Mouse (Mus musculus) gastrocnemius, postnatal 25 days (tissue): ENCODE measurements at regions not wholly inside any gene's neighbourhood (a gene's known extent, or its start where the extent isn't known, plus 50 kb on each side); places are given as distances from the start of the nearest gene placed in this dataset.

Source experiments
- DNase-seq: peaks from one replicate; pipeline ENCODE4 v3.0.0; 2022

DNA sequence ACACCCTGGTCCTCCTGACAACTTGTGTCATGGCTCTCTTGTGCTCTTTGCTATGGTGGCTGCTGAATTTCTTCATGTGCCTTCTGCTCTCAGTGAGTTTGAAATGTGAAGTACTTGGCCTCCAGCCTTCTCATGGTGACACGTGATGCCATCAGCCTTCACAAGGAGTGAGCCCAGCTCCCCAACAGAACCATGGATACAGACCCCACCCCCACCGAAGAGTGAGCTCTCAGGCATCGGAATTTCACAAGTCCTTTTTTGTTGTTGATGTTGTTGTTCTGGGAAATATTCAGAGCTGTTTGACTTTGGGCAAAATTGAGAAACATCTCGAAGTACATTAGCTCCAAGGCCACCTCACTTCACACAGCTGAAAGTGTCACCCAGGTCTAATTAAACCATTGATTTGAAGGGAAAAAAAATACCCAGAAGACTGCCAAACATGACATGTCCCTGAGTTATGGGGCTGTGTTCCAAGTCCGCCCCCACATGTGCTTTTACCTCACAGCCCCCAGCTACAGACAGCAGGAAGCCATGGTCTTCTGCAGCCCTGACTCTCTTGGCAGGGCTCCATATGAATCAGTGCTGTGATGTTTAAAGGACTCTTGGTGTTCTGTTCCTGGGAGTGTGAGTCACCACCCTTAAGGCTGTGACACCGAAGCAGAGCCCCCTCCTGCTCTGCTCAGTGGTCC, 205.2 kb upstream of the A230072I06Rik start:
- no peak for DNase-seq

- DNase-seq: no peak
These were observed 202.7 kb upstream of the A230072I06Rik start for GRCm38 (mm10) chr8:12075943-12076342.

DNA sequence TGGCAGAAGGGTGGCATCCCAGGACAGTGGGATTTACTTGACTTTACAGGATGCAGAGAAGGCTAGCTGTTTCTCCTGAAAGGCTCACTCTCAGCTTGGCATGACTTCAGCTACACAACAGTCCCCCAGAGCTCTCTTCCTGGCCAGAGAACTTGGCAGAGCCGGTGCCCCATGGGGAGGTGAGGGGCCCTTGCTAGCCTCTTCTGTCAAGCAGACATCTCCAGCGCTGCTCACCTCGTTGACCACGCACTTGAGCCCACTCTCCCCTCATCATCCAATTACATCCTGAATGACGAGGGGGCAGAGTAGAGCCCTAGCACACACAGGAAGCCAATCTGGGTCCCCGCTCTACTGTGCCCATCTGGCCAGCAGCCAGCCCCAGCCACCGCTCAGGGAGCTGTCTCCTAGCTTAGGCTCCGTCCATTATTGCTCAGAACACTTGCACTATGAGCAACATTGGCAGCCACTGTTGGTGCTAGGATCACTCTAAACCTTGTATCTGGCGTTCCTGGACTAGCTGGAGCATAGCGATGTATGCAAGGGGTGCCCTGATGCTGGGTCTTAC, 201.7 kb upstream of the A230072I06Rik start:
- DNase-seq: no peak

- no peak for DNase-seq
These were observed 200.7 kb upstream of the A230072I06Rik start for GRCm38 (mm10) chr8:12077896-12078295.

GRCm38 (mm10) chr8:12078679-12079566, 199.7 kb upstream of the A230072I06Rik start:
- no peak for DNase-seq

DNA sequence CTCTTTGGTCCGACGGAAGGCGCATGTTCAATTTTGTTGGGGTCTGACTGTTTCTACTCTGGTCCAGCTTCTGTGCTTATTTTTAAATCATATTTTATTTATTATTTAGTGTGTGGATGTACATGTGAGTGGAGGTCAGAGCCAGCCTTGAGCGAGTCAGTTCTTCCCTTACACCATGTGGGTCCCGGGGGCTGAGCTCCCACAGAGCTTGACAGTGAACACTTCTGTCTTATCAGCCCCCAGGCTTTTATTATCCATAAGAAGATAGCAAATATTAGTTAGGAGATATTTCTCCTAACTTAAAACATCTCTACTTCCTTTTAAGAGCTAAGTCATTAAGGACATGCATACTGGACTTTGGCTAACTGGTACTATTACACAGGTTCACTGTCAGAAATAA, 197.1 kb upstream of the A230072I06Rik start:
- DNase-seq: no peak

DNA sequence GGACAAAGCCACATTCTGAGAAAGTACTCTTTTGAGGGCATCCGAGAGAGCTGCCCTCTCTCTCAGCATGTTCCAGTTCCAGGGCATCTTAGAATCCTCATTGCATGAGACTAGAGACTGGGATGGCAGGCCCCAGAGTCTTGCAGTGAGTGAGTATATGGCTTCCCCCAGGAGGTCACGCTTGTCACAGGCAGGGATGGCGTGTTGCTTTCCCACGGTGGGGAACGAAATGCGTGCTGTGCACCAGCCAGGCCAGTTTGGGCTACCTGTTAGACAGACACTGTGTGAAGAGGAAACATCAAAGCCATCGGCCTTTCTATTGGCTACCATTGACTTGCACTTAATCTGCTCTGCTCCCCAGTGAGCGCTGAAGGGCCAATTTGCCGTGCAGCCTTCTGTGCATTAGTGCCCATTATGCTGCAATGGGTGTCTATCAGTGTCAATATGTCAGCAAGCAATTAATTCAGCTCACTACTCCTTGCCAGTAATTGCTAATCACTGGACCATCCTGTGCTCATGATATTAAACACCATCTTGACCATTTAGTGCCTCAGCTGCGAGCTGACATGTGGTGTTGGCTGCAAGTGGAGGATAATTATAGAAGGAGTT, 191.3 kb upstream of the A230072I06Rik start:
- DNase-seq: no peak

- no peak for DNase-seq
These were observed 178.5 kb upstream of the A230072I06Rik start for GRCm38 (mm10) chr8:12100145-12100544.

DNA sequence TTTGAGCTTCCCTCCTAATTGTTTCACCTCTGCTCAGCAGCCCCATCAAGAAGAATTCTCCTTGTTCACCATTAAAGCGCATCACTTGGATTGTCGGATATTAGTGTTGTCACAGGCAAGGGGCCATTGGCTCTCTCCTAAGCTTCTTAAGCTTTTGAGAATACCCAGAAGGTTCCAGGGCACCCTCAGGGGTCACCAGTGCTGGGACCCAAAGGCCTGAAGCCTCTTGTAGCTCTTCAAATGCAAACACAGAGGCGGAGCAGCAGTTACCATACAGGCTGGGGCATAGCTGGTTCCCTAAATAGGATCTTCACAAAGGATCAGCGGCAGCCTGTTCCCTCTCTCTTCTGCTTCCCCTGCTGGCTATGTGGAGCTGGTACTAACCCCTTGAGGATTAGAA, 175.3 kb upstream of the A230072I06Rik start:
- DNase-seq: no peak

GRCm38 (mm10) chr8:12105106-12105901, 173.3 kb upstream of the A230072I06Rik start:
- peak; percentile 7 for DNase-seq

- no peak for DNase-seq
These were observed 170.0 kb upstream of the A230072I06Rik start for GRCm38 (mm10) chr8:12108578-12108977.

DNA sequence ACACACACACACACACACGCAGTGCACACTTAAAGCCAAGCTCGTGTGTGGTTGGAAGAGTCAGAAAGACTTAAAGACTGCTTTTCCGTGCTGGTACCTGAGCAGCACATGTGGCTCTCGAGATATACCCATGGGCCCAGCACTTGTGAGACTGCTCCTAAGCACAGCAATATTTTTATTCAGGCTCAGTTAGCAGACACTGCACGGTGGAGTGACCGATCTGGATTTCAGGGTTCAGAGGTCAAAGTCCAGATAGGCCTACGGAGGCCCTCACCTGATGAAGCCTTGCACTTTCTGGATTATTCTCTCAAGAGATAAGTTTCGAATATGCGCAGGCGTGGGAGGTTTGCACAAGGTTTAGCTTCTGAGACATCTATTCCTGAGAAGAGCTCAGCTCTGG, 167.0 kb upstream of the A230072I06Rik start:
- no peak for DNase-seq

GRCm38 (mm10) chr8:12113023-12113422, 165.6 kb upstream of the A230072I06Rik start:
- no peak for DNase-seq

DNA sequence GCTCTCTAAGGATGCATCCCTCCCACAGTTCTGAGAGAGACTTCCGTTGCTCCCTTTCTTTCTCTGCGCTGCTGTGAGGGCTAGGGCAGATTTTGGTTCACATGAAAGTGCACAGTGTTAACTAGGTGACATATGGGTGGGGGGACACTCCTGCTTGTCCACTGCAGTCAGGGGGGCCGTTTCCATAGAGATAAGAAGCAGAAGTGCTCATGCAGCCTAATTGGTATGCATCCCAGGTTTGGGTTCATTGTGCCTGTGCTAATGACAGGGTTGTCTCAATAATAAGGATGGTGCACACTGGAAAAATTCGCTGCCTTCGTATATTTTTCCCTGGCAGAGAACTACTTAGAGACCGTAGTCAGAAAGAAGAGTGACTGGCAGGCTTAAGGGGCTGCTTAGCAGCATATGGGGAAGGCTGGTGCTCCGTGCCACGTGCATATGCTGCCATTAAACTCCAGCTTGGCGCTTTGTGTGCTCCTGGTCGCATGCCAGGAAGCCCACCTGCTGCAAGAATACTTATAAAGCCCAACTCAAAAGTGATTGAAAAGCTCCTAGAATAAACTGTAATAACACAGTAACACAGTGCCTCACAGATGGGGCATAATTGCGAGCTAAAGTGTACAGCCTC, 152.1 kb upstream of the A230072I06Rik start:
- DNase-seq: no peak

DNA sequence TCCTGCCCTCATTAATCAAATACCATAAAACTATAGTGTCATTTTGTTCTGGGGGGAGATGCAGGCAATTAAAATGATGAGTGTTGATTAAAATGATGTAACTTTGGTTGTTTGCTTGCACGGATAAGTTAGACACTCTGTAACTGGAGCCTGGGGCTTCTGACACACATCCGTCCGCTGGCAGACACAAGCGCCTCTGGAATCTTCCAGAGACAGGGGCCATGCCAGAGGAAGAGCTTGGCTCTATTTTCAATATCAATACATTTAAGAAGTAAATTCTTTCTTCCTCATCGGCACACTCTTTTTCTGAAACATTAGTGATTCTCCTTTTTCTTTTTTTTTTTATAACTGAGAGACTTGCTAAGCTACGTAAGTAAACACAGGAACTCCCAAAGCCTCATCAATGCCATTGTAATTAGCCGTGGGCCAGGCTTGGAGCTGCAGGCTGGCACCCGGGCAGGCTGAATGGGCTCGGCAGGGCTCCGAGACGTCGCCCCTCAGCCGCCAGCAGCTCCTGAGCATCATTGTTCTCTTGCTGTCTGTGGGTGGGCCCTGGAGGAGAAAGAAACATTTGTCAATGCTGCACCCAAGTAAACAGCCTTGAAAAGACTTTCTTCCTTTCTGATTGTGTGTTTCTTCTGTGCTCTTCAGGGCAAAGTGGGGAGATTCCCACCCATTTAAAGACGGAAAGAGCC, 151.4 kb upstream of the A230072I06Rik start:
- no peak for DNase-seq

GRCm38 (mm10) chr8:12127801-12128490, 150.7 kb upstream of the A230072I06Rik start:
- DNase-seq: no peak

GRCm38 (mm10) chr8:12130591-12130990, 148.0 kb upstream of the A230072I06Rik start:
- DNase-seq: no peak

DNA sequence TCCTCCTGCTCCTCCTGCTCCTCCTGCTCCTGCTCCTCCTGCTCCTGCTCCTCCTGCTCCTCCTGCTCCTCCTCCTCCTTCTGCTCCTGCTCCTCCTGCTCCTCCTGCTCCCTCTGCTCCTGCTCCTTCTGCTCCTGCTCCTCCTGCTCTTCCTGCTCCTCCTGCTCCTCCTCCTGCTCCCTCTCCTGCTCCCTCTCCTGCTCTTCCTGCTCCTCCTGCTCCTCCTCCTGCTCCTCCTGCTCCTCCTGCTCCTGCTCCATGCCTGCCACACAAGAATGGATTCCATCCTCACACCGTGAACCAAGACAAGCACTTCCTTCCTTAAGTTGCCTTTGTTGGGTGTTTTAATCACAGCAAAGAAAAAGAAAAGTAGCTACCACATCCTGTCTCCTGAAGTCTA, 144.4 kb upstream of the A230072I06Rik start:
- DNase-seq: no peak

DNA sequence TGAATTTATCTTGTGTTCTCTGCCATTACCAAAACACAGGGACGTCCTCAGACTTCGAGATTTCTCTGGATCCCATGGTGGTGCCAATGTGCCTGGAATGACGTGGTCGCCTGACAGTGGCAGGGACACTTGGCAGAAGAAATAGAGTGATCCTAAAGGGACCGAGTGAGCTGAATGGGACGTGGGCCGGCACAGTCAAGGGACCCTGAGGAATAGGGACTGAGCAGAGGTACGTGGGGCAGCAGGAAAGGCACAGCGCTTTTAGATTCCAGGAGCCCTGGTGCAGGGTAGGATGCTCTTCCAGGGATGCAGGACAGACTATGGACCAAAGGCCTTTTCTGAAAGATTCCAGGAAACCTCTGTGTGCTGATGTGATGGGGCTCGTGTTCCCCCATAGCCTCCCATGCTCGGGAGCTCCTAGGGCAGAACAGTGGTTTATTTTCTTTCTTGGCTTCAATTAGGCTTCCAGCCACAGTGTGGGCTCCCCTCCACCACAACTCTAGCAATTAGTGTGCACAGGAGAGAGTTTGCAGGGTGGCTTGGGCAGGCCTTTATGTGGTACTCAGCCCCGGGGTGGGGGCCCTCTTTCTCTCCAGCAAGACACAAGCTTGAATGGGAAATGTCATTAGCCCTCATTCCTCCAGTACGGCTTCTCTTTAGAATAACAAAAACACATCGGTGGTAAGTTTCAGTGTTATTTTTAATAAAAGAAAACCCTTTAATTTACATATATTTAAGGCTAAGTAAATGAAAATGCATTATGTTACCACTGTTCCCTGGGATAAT, 143.0 kb upstream of the A230072I06Rik start:
- DNase-seq: no peak

- DNase-seq: no peak
These were observed 142.5 kb upstream of the A230072I06Rik start for GRCm38 (mm10) chr8:12136178-12136455.
